Mouse (Mus musculus) adrenal gland, adult 18-20 months (tissue): Measurements from ENCODE around the gene Hamp2. TPM values are rescaled to one million over a fixed set of nuclear protein-coding genes. Genes with fewer than 3 reads are reported as not detected.

Experiments
- DNase-seq, 2 experiments: peaks; one replicate each; pipeline ENCODE4 v3.0.0; 2021 to 2022; ENCODE audit warnings: low spot score in 2 of 2
- total RNA-seq, 2 experiments: library from RNA; stranded (reverse); gene quantifications; 1 replicate in 1 of 2; 2 replicates in 1 of 2; pipeline ENCODE4 v1.2.3; 2021

Hamp2 gene
- total RNA-seq, 2 experiments from 2014 or later: 3.4 TPM; not detected in 1

GRCm38 (mm10) chr7:30895217-30895616 is 29.3 kb downstream of the Hamp2 start:
- no peak for DNase-seq

GRCm38 (mm10) chr7:30892515-30892914 is 32.0 kb downstream of the Hamp2 start:
- DNase-seq: no peak

- no peak for DNase-seq
Observed at GRCm38 (mm10) chr7:30891746-30892145, 32.7 kb downstream of the Hamp2 start.

- DNase-seq: no peak
Observed at GRCm38 (mm10) chr7:30890681-30891080, 33.8 kb downstream of the Hamp2 start.

- no peak for DNase-seq
Observed at GRCm38 (mm10) chr7:30888786-30889185, 35.7 kb downstream of the Hamp2 start.

GRCm38 (mm10) chr7:30887568-30888188 is 36.8 kb downstream of the Hamp2 start:
- DNase-seq: no peak

- DNase-seq: no peak
Observed at GRCm38 (mm10) chr7:30886852-30887251, 37.6 kb downstream of the Hamp2 start.

GRCm38 (mm10) chr7:30884047-30884446 is 40.4 kb downstream of the Hamp2 start:
- no peak for DNase-seq

GRCm38 (mm10) chr7:30881367-30881766 is 43.1 kb downstream of the Hamp2 start:
- DNase-seq: no peak

- DNase-seq: no peak
Observed at GRCm38 (mm10) chr7:30880176-30880575, 44.3 kb downstream of the Hamp2 start, which contains the start of gene Cd22. Gene Cd22 (minus strand): TSS chr7:30880342.

GRCm38 (mm10) chr7:30878950-30879349 is 45.5 kb downstream of the Hamp2 start:
- DNase-seq: no peak

GRCm38 (mm10) chr7:30873083-30873482 is 51.4 kb downstream of the Hamp2 start:
- peak; percentile 74 to 76 for DNase-seq

Other genes with a start within 250 kb of the Hamp2 start
- gene 2200002J24Rik, start 225.8 kb downstream of the Hamp2 start, total RNA-seq: 1 to 10 TPM; 2.7 to 6.4 TPM
- 1 to 10 TPM; 1.3 to 2.6 TPM for gene Atp4a, start 212.5 kb downstream of the Hamp2 start, total RNA-seq
- gene Tmem147, start 195.1 kb downstream of the Hamp2 start, total RNA-seq: 100 to 1,000 TPM; 197 to 214 TPM
- gene Gapdhs, start 181.0 kb downstream of the Hamp2 start, total RNA-seq: under 1 TPM in 1 of 2 experiments, not detected in 1; 0.20 TPM
- gene Sbsn, start 173.2 kb downstream of the Hamp2 start, total RNA-seq: 100 to 1,000 TPM; 145 to 483 TPM
- gene Dmkn, start 160.9 kb downstream of the Hamp2 start, total RNA-seq: 1 to 10 TPM; 4.2 to 6.0 TPM
- 1 to 10 TPM in 1 of 2 experiments, not detected in 1; 2.5 TPM for gene Krtdap, start 136.8 kb downstream of the Hamp2 start, total RNA-seq
- gene Ffar2, start 100.9 kb downstream of the Hamp2 start, total RNA-seq: 10 to 100 TPM in 1 of 2 experiments, 1 to 10 TPM in 1; 1.6 to 10.5 TPM
- gene Ffar3, start 68.5 kb downstream of the Hamp2 start, total RNA-seq: under 1 TPM; 0.23 to 0.26 TPM
- not detected for gene Ffar1, start 63.1 kb downstream of the Hamp2 start, total RNA-seq
- gene Cd22, start 44.3 kb downstream of the Hamp2 start, total RNA-seq: under 1 TPM; 0.70 TPM
- gene Mag, start 9.8 kb downstream of the Hamp2 start, total RNA-seq: under 1 TPM; 0.38 to 0.40 TPM
- gene Hamp, start 19.4 kb upstream of the Hamp2 start, total RNA-seq: 1 to 10 TPM in 1 of 2 experiments, not detected in 1; 4.3 TPM
- 100 to 1,000 TPM; 104 to 122 TPM for gene Usf2, start 32.1 kb upstream of the Hamp2 start, total RNA-seq
- 10 to 100 TPM in 1 of 2 experiments, 1 to 10 TPM in 1; 6.8 to 19.1 TPM for gene Lsr, start 48.8 kb upstream of the Hamp2 start, total RNA-seq
- gene Fam187b, start 49.1 kb upstream of the Hamp2 start, total RNA-seq: under 1 TPM; 0.61 to 0.66 TPM
- 10 to 100 TPM; 45.1 to 82.7 TPM for gene Fxyd5, start 117.8 kb upstream of the Hamp2 start, total RNA-seq
- 1 to 10 TPM; 1.9 to 2.3 TPM for gene Fxyd7, start 126.8 kb upstream of the Hamp2 start, total RNA-seq
- 100 to 1,000 TPM; 193 to 280 TPM for gene Fxyd1, start 132.5 kb upstream of the Hamp2 start, total RNA-seq
- gene Lgi4, start 134.7 kb upstream of the Hamp2 start, total RNA-seq: 1 to 10 TPM; 3.0 to 8.1 TPM
- 1 to 10 TPM; 1.4 to 4.4 TPM for gene Fxyd3, start 152.0 kb upstream of the Hamp2 start, total RNA-seq
- 1 to 10 TPM; 1.2 to 1.4 TPM for gene Hpn, start 190.6 kb upstream of the Hamp2 start, total RNA-seq
- gene Scn1b, start 202.3 kb upstream of the Hamp2 start, total RNA-seq: 10 to 100 TPM; 13.5 to 24.9 TPM
- gene Gramd1a, start 231.2 kb upstream of the Hamp2 start, total RNA-seq: 10 to 100 TPM; 41.9 to 51.7 TPM